Mouse (Mus musculus): ENCODE measurements around the gene Abat.

DNA sequence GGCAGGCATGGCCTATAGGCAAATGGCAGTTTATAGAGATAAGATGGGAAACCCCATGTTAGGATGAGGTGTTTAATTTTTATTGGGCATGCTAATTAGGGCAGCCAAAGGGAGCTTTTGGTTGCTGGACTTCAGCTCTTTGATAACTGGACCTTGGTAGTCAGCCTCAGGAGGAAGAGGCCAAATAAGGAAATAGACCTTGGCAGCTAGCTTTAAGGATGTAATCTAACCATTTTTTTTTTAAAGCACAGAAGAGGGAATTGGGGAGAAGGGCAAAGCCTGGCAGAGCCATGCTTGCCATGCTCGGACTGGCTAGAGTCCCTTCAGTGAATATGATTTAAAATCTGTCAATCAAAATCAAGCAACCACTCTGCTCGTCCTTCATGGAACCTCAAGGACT, 117.2 kb downstream of the Abat start:
- TF ChIP-seq CTCF (conservative IDR thresholded peaks at IDR 0.05; ENCODE audit: low read length): no peak
- no peak for TF ChIP-seq NANOG (IDR thresholded peaks at IDR 0.05; ENCODE audit: borderline replicate concordance, low read length)
- TF ChIP-seq POU5F1 (IDR thresholded peaks at IDR 0.05; ENCODE audit: borderline replicate concordance, low read length): no peak
